Mouse (Mus musculus) liver, adult 2 months (tissue): Measurements from ENCODE around the gene Cd6. TPM values are rescaled to one million over a fixed set of nuclear protein-coding genes. Genes with fewer than 3 reads are reported as not detected.

Source experiments
- DNase-seq: peaks from one replicate; pipeline ENCODE4 v3.0.0-alpha.2; 2011; ENCODE audit warnings: low read depth, low spot score; ENCODE audit errors: extremely low read depth
- H3K27ac ChIP-seq: fragments of 200-500 bp; replicated peaks from 2 replicates; pipeline ENCODE4 v1.5.1; 2012; ENCODE audit warnings: low read depth, mild to moderate bottlenecking, control low read depth, inconsistent platforms, low read length; ENCODE audit not compliant: insufficient read depth
- H3K27me3 ChIP-seq: fragments of 200-500 bp; 2 replicates; pipeline ENCODE4 v1.6.1; 2012; ENCODE audit warnings: mild to moderate bottlenecking, moderate library complexity, low read length, inconsistent platforms; ENCODE audit not compliant: control insufficient read depth, insufficient read depth
- H3K36me3 ChIP-seq: fragments of 200-500 bp; 2 replicates; pipeline ENCODE4 v1.6.1; 2012; ENCODE audit warnings: low read length, inconsistent platforms; ENCODE audit not compliant: control insufficient read depth, insufficient read depth
- H3K4me1 ChIP-seq: fragments of 200-500 bp; 2 replicates; pipeline ENCODE4 v1.6.1; 2011; ENCODE audit warnings: low read length; ENCODE audit not compliant: control insufficient read depth, insufficient read depth
- H3K4me3 ChIP-seq: fragments of 200-500 bp; 2 replicates; pipeline ENCODE4 v1.5.1; 2011; ENCODE audit warnings: low read depth, mild to moderate bottlenecking, control low read depth, low read length, moderate library complexity; ENCODE audit not compliant: insufficient read depth
- H3K79me2 ChIP-seq: fragments of 200-500 bp; 2 replicates; pipeline ENCODE4 v1.6.1; 2012; ENCODE audit warnings: inconsistent platforms, mild to moderate bottlenecking, low read length, moderate library complexity; ENCODE audit not compliant: control insufficient read depth, insufficient read depth
- H3K9ac ChIP-seq: fragments of 200-500 bp; 2 replicates; pipeline ENCODE4 v1.6.1; 2012; ENCODE audit warnings: low read depth, mild to moderate bottlenecking, control low read depth, inconsistent platforms, low read length
- CTCF ChIP-seq: fragments of 200-500 bp; IDR thresholded peaks from 2 replicates; pipeline ENCODE4 v1.5.1; 2011; ENCODE audit warnings: low read depth, low read length, control low read depth
- POLR2A ChIP-seq: fragments of 200-500 bp; IDR thresholded peaks from 2 replicates; pipeline ENCODE4 v1.6.1; 2011; ENCODE audit warnings: low read length, control low read depth; ENCODE audit not compliant: insufficient read depth; ENCODE audit errors: extremely low read depth
- WGBS: fragments of 180-500 bp; shearing (Covaris S2); methylation state at CpG from one replicate; pipeline ENCODE4 v1.1.7; 2018; 5-methylcytosine and 5-hydroxymethylcytosine counted together
- polyA plus RNA-seq: library from polyadenylated mRNA; depleted of rRNA; stranded (reverse); fragments of >200 nt; gene quantifications from 2 replicates; pipeline ENCODE4 v1.2.3, GENCODE M21; 2012
- total RNA-seq: library from RNA; depleted of rRNA; stranded (reverse); fragments of >200 nt; gene quantifications from 2 replicates; pipeline ENCODE4 v1.2.3, GENCODE M21; 2014

Cd6 gene
- total and polyA plus RNA-seq, 2 experiments = 0.18 to 0.44 TPM

GRCm38 (mm10) chr19:10816462-10816861, 13.4 kb downstream of the Cd6 start:
- H3K27ac ChIP-seq = no peak overlapping the region
- WGBS = 90% methylated on average over 2 of the region's 2 CpGs
- no peaks in the 10 kb centered on the region for H3K36me3 ChIP-seq
- H3K79me2 ChIP-seq = no peaks in the 10 kb centered on the region
- no peak for TF ChIP-seq POLR2A
- TF ChIP-seq CTCF = no peak
- H3K4me3 ChIP-seq = no peak overlapping the region
- DNase-seq = no peak
- no peaks in the 10 kb centered on the region for H3K27me3 ChIP-seq
- no peaks in the 10 kb centered on the region for H3K4me1 ChIP-seq
- no peak overlapping the region for H3K9ac ChIP-seq

- TF ChIP-seq POLR2A (no peak), CTCF (no peak)
- no peaks in the 10 kb centered on the region for H3K79me2 ChIP-seq
- H3K4me1 ChIP-seq = no peaks in the 10 kb centered on the region
- H3K9ac ChIP-seq = no peak overlapping the region
- H3K27me3 ChIP-seq = no peaks in the 10 kb centered on the region
- 85% methylated on average over 6 of the region's 6 CpGs for whole genome bisulfite sequencing
- H3K27ac ChIP-seq = no peak overlapping the region
- no peaks in the 10 kb centered on the region for H3K36me3 ChIP-seq
- H3K4me3 ChIP-seq = no peak overlapping the region
- no peak for DNase-seq
Measured at GRCm38 (mm10) chr19:10815871-10816270, 14.0 kb downstream of the Cd6 start.

- Histone ChIP-seq H3K27me3 (no peaks in the 10 kb centered on the region), H3K4me3 (no peak overlapping the region), H3K4me1 (no peaks in the 10 kb centered on the region), H3K36me3 (no peaks in the 10 kb centered on the region), H3K27ac (no peak overlapping the region), H3K9ac (no peak overlapping the region), H3K79me2 (no peaks in the 10 kb centered on the region)
- 77% methylated on average over 7 of the region's 7 CpGs for WGBS
- TF ChIP-seq POLR2A = no peak
- TF ChIP-seq CTCF = no peak
- no peak for DNase-seq
Measured at GRCm38 (mm10) chr19:10813905-10814304, 16.0 kb downstream of the Cd6 start.

- Histone ChIP-seq H3K36me3 (no peaks in the 10 kb centered on the region), H3K27ac (no peak overlapping the region), H3K9ac (no peak overlapping the region), H3K79me2 (no peaks in the 10 kb centered on the region), H3K4me1 (no peaks in the 10 kb centered on the region), H3K4me3 (no peak overlapping the region), H3K27me3 (no peaks in the 10 kb centered on the region)
- TF ChIP-seq POLR2A (no peak), CTCF (no peak)
- DNase-seq = no peak
- WGBS = 93% methylated on average over 5 of the region's 5 CpGs
Measured at GRCm38 (mm10) chr19:10813039-10813438, 16.8 kb downstream of the Cd6 start.

- no peak for DNase-seq
- Histone ChIP-seq H3K4me3 (no peak overlapping the region), H3K79me2 (no peaks in the 10 kb centered on the region), H3K27me3 (no peaks in the 10 kb centered on the region), H3K9ac (no peak overlapping the region), H3K36me3 (no peaks in the 10 kb centered on the region), H3K4me1 (no peaks in the 10 kb centered on the region), H3K27ac (no peak overlapping the region)
- TF ChIP-seq CTCF (no peak), POLR2A (no peak)
- WGBS = 81% methylated on average over 6 of the region's 6 CpGs
Measured at GRCm38 (mm10) chr19:10811471-10811870, 18.4 kb downstream of the Cd6 start.

DNA sequence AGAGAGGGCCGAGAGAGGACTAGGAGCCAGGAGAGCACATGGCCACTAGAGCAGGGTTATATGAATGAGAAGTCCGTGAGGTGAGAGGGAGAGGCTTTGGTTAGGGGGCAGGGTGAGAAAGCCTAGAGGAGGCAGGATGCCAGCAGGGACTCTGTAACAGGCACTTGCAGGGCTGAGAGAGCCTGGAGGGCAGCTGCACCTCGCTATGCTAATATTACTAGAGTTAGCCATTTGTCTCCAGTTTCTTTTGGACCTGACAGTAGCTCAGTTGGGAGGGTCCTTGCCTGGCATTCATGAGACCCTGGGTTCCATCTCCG, 19.7 kb downstream of the Cd6 start:
- H3K4me1 ChIP-seq = no peaks in the 10 kb centered on the region
- DNase-seq = no peak
- no peak overlapping the region for H3K4me3 ChIP-seq
- TF ChIP-seq CTCF (no peak), POLR2A (no peak)
- no peak overlapping the region for H3K9ac ChIP-seq
- no peaks in the 10 kb centered on the region for H3K27me3 ChIP-seq
- H3K36me3 ChIP-seq = no peaks in the 10 kb centered on the region
- no peaks in the 10 kb centered on the region for H3K79me2 ChIP-seq
- no peak overlapping the region for H3K27ac ChIP-seq
- 81% methylated on average over 4 of the region's 4 CpGs for WGBS
